Mouse (Mus musculus) ES-Bruce4 (cell line): ENCODE results near the gene 9230104L09Rik. TPM values are rescaled to one million over a fixed set of nuclear protein-coding genes. Genes with fewer than 3 reads are reported as not detected.

ENCODE experiments used
- H3K27ac ChIP-seq: 2 replicates; pipeline ENCODE4 v1.5.1; 2012; ENCODE audit warnings: low read length, inconsistent platforms; ENCODE audit not compliant: insufficient read depth
- H3K27me3 ChIP-seq: 2 replicates; pipeline ENCODE4 v1.6.1; 2012; ENCODE audit warnings: mild to moderate bottlenecking, low read length, inconsistent platforms; ENCODE audit not compliant: control insufficient read depth, poor library complexity, insufficient read depth, severe bottlenecking
- H3K36me3 ChIP-seq: 2 replicates; pipeline ENCODE4 v1.6.1; 2012; ENCODE audit warnings: inconsistent platforms, mild to moderate bottlenecking, low read length, moderate library complexity; ENCODE audit not compliant: control insufficient read depth, poor library complexity, insufficient read depth, severe bottlenecking
- H3K4me1 ChIP-seq: one replicate; pipeline ENCODE4 v1.8.1; 2011; ENCODE audit warnings: low read length; ENCODE audit not compliant: control insufficient read depth, insufficient read depth
- H3K4me3 ChIP-seq: 2 replicates; pipeline ENCODE4 v1.5.1; 2011; ENCODE audit warnings: low read depth, mild to moderate bottlenecking, low read length
- H3K9ac ChIP-seq: 2 replicates; pipeline ENCODE4 v1.6.1; 2012; ENCODE audit warnings: low read depth, mild to moderate bottlenecking, inconsistent platforms; ENCODE audit not compliant: poor library complexity, severe bottlenecking
- H3K9me3 ChIP-seq: replicated peaks from 2 replicates; pipeline ENCODE4 v1.6.1; 2012; ENCODE audit warnings: mild to moderate bottlenecking, low read length, inconsistent platforms; ENCODE audit not compliant: control insufficient read depth, poor library complexity, insufficient read depth, severe bottlenecking
- CTCF ChIP-seq: IDR thresholded peaks from one replicate; pipeline ENCODE4 v1.8.1; 2011; ENCODE audit warnings: low read depth, low read length
- EP300 ChIP-seq: IDR thresholded peaks from 2 replicates; pipeline ENCODE4 v1.6.1; 2011; ENCODE audit warnings: low read depth, low read length; ENCODE audit not compliant: insufficient read depth
- POLR2A ChIP-seq: IDR thresholded peaks from one replicate; pipeline ENCODE4 v1.8.1; 2011; ENCODE audit warnings: low read length; ENCODE audit not compliant: insufficient read depth
- polyA plus RNA-seq: library from polyadenylated mRNA; stranded (reverse); fragments of >200 nt; gene quantifications from 2 replicates; pipeline ENCODE4 v1.2.4, GENCODE M21; 2011; ENCODE audit warnings: low read depth; ENCODE audit not compliant: missing spikeins, insufficient read depth, insufficient read length

The 9230104L09Rik gene
- polyA plus RNA-seq, 1 experiment, result not detected

GRCm38 (mm10) chr2:148838075-148838777, 26.6 kb downstream of the 9230104L09Rik start:
- H3K4me3 ChIP-seq, result no peak overlapping the region
- H3K4me1 ChIP-seq, result no peaks in the 10 kb centered on the region
- no peak overlapping the region for H3K9ac ChIP-seq
- no peaks in the 10 kb centered on the region for H3K36me3 ChIP-seq
- no peaks in the 10 kb centered on the region for H3K9me3 ChIP-seq
- no peak overlapping the region for H3K27ac ChIP-seq
- no peaks in the 10 kb centered on the region for H3K27me3 ChIP-seq
- TF ChIP-seq EP300, result no peak
- TF ChIP-seq POLR2A, result no peak

- no peaks in the 10 kb centered on the region for H3K4me1 ChIP-seq
- H3K4me3 ChIP-seq, result no peak within 1 kb of the TSS
- no peaks in the 10 kb centered on the region for H3K27me3 ChIP-seq
- no peaks in the 10 kb centered on the region for H3K9me3 ChIP-seq
- H3K27ac ChIP-seq, result no peak within 1 kb of the TSS
- no peak for TF ChIP-seq CTCF
- TF ChIP-seq POLR2A, result no peak
- TF ChIP-seq EP300, result no peak
- H3K36me3 ChIP-seq, result no peaks in the 10 kb centered on the region
- H3K9ac ChIP-seq, result no peak within 1 kb of the TSS
These were observed 29.9 kb downstream of the 9230104L09Rik start, which contains the start of gene Cst9 for GRCm38 (mm10) chr2:148834912-148835311. Gene Cst9, plus strand, starts transcription at chr2:148835147.

GRCm38 (mm10) chr2:148825986-148826385, 38.9 kb downstream of the 9230104L09Rik start:
- H3K4me1 ChIP-seq, result no peaks in the 10 kb centered on the region
- no peak overlapping the region for H3K9ac ChIP-seq
- no peaks in the 10 kb centered on the region for H3K27me3 ChIP-seq
- no peak overlapping the region for H3K4me3 ChIP-seq
- no peak for TF ChIP-seq POLR2A
- TF ChIP-seq CTCF, result no peak
- TF ChIP-seq EP300, result no peak
- no peaks in the 10 kb centered on the region for H3K9me3 ChIP-seq
- no peaks in the 10 kb centered on the region for H3K36me3 ChIP-seq
- H3K27ac ChIP-seq, result no peak overlapping the region

DNA sequence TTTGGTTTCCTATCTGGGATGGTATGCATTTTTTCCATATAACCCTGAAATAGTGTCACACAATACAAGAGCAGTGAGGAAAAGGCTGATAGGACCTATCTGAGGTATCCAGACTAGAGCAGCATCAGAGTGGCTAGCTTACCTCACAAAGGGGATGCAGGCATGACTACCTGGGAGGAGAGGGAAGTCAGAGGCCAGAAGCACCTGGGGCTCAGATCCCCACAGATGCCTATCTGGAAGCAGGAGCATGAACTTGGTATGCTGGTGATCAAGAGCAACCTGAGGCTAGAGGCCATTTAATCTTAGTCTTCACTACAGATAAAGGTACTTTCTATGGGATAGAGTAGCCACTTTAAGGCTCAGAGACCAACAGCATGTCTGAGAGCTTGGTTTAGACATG, 44.9 kb downstream of the 9230104L09Rik start, which contains the start of gene Cst13:
Cst13 (plus strand) TSS at position 173 of the 400 bp plus-strand sequence.
- Histone ChIP-seq H3K27me3 (no peaks in the 10 kb centered on the region), H3K9ac (no peak within 1 kb of the TSS), H3K4me3 (no peak within 1 kb of the TSS), H3K27ac (no peak within 1 kb of the TSS), H3K9me3 (no peaks in the 10 kb centered on the region), H3K36me3 (no peaks in the 10 kb centered on the region), H3K4me1 (no peaks in the 10 kb centered on the region)
- TF ChIP-seq CTCF (no peak), POLR2A (no peak), EP300 (no peak)

- TF ChIP-seq CTCF (no peak), POLR2A (no peak), EP300 (no peak)
- no peak overlapping the region for H3K4me3 ChIP-seq
- H3K27ac ChIP-seq, result no peak overlapping the region
- H3K27me3 ChIP-seq, result no peaks in the 10 kb centered on the region
- H3K9me3 ChIP-seq, result no peaks in the 10 kb centered on the region
- H3K4me1 ChIP-seq, result no peaks in the 10 kb centered on the region
- no peak overlapping the region for H3K9ac ChIP-seq
- no peaks in the 10 kb centered on the region for H3K36me3 ChIP-seq
These were observed 58.1 kb downstream of the 9230104L09Rik start for GRCm38 (mm10) chr2:148806696-148807095.

DNA sequence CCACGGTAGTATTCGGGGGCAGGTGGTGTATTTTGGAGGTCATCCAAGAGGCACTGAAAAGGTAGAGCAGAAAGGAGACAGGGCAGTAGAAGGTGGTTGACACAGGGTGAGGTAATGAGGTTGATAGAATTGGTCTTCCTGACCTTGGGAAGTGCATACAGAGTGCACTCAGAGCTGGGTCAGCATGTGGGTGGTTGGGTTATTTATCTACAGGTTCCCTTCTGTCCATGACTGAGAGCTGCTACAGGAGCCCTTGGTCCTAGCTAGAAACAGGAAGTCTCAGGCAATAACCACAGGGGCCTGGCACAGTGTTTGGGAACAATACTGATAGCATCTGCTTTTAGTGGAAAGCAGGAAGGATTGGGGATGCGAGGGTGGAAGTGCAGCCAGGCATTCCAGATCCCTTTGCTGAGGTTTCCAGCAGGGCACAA, 63.3 kb downstream of the 9230104L09Rik start:
- H3K4me1 ChIP-seq, result no peaks in the 10 kb centered on the region
- no peak overlapping the region for H3K27ac ChIP-seq
- H3K9ac ChIP-seq, result no peak overlapping the region
- no peak for TF ChIP-seq POLR2A
- no peaks in the 10 kb centered on the region for H3K36me3 ChIP-seq
- no peak overlapping the region for H3K4me3 ChIP-seq
- H3K9me3 ChIP-seq, result no peaks in the 10 kb centered on the region
- H3K27me3 ChIP-seq, result no peaks in the 10 kb centered on the region
